Mouse (Mus musculus) cerebellum, adult 2 months (tissue): ENCODE results near the gene Crlf1.

Source experiments
- CTCF ChIP-seq: fragments of 200-500 bp; IDR thresholded peaks from 2 replicates; pipeline ENCODE4 v1.5.1; 2011; ENCODE audit warnings: low read depth, mild to moderate bottlenecking, control low read depth, low read length, moderate library complexity, borderline replicate concordance; ENCODE audit not compliant: insufficient read depth
- POLR2A ChIP-seq: fragments of 200-500 bp; IDR thresholded peaks from 2 replicates; pipeline ENCODE4 v1.6.1; 2011; ENCODE audit warnings: low read length, control low read depth, borderline replicate concordance; ENCODE audit not compliant: insufficient read depth

GRCm38 (mm10) chr8:70495001-70495770, 2.2 kb downstream of the Crlf1 start:
- TF ChIP-seq POLR2A (no peak), CTCF (no peak)
